Mouse (Mus musculus) testis, adult 2 months (tissue): ENCODE data around the gene H2-Aa.

Source experiments
- CTCF ChIP-seq: fragments of 200-500 bp; IDR thresholded peaks from 2 replicates; pipeline ENCODE4 v1.5.1; 2012; ENCODE audit warnings: low read depth, mild to moderate bottlenecking, inconsistent platforms, low read length, moderate library complexity; ENCODE audit not compliant: control insufficient read depth, insufficient read depth, insufficient replicate concordance
- POLR2A ChIP-seq: fragments of 200-500 bp; IDR thresholded peaks from 2 replicates; pipeline ENCODE4 v1.6.1; 2012; ENCODE audit warnings: low read depth, mild to moderate bottlenecking, inconsistent platforms, low read length, moderate library complexity; ENCODE audit not compliant: control insufficient read depth

GRCm38 (mm10) chr17:34299356-34299755 lies 11.7 kb upstream of the H2-Aa start:
- TF ChIP-seq CTCF (no peak), POLR2A (no peak)
